Mouse (Mus musculus) left cerebral cortex, postnatal 10 days (tissue): ENCODE data around the gene Tjp3. TPM values are rescaled to one million over a fixed set of nuclear protein-coding genes. Genes with fewer than 3 reads are reported as not detected.
A peak's percentile ranks its signal among the peaks of the same experiment; 100 is the strongest.

Experiments used
- microRNA-seq: library from miRNA; unstranded; fragments of <30 nt; microRNA quantifications from one replicate; pipeline ENCODE4 v1.2.0, GENCODE M21; 2022
- total RNA-seq, 2 experiments: library from RNA; stranded (reverse); gene quantifications; 2 replicates each; pipeline ENCODE4 v1.2.3; 2021

Gene Tjp3
- total RNA-seq, 2 experiments from 2014 or later: 0.39 to 0.49 TPM

Small RNA genes lying within 50 kb of the gene (microRNA-seq; reads per million reads assigned to microRNA genes)
- 43.1 reads per million, percentile 49 among the genes with 10 or more reads in this experiment for gene Mir3057

Other genes starting within 250 kb of the Tjp3 start
- gene Sgta, start 231.4 kb downstream of the Tjp3 start, total RNA-seq: 100 to 1,000 TPM; 187 to 196 TPM
- 10 to 100 TPM; 53.8 to 54.9 TPM for gene Thop1, start 221.5 kb downstream of the Tjp3 start, total RNA-seq
- gene Creb3l3, start 192.7 kb downstream of the Tjp3 start, total RNA-seq: under 1 TPM; 0.28 to 0.30 TPM
- gene Map2k2, start 185.7 kb downstream of the Tjp3 start, total RNA-seq: 100 to 1,000 TPM; 127 to 130 TPM
- 10 to 100 TPM; 38.7 to 42.6 TPM for gene Zbtb7a, start 156.4 kb downstream of the Tjp3 start, total RNA-seq
- gene Pias4, start 123.7 kb downstream of the Tjp3 start, total RNA-seq: 10 to 100 TPM; 24.3 to 25.8 TPM
- 1,000 to 10,000 TPM; 1,077 to 1,083 TPM for gene Eef2, start 115.0 kb downstream of the Tjp3 start, total RNA-seq
- gene Dapk3, start 108.6 kb downstream of the Tjp3 start, total RNA-seq: 10 to 100 TPM; 64.1 to 72.7 TPM
- gene 4930442H23Rik, start 107.7 kb downstream of the Tjp3 start, total RNA-seq: not detected
- not detected for gene Nmrk2, start 89.5 kb downstream of the Tjp3 start, total RNA-seq
- 100 to 1,000 TPM; 209 to 222 TPM for gene Atcay, start 60.7 kb downstream of the Tjp3 start, total RNA-seq
- 10 to 100 TPM; 62.2 to 63.5 TPM for gene Zfr2, start 58.4 kb downstream of the Tjp3 start, total RNA-seq
- gene Matk, start 38.6 kb downstream of the Tjp3 start, total RNA-seq: 100 to 1,000 TPM; 223 to 225 TPM
- 10 to 100 TPM; 47.8 to 52.7 TPM for gene Mrpl54, start 24.6 kb downstream of the Tjp3 start, total RNA-seq
- 10 to 100 TPM; 23.7 to 32.6 TPM for gene Apba3, start 24.6 kb downstream of the Tjp3 start, total RNA-seq
- gene Pip5k1c, start 1.4 kb upstream of the Tjp3 start, total RNA-seq: 100 to 1,000 TPM; 336 to 340 TPM
- gene Cactin, start 29.5 kb upstream of the Tjp3 start, total RNA-seq: 10 to 100 TPM; 26.4 to 26.7 TPM
- 1 to 10 TPM; 1.1 to 2.1 TPM for gene Tbxa2r, start 37.1 kb upstream of the Tjp3 start, total RNA-seq
- under 1 TPM; 0.39 to 0.49 TPM for gene Gipc3, start 51.7 kb upstream of the Tjp3 start, total RNA-seq
- gene Hmg20b, start 58.9 kb upstream of the Tjp3 start, total RNA-seq: 10 to 100 TPM; 18.3 to 20.3 TPM
- 10 to 100 TPM; 32.8 to 35.9 TPM for gene Mfsd12, start 65.9 kb upstream of the Tjp3 start, total RNA-seq
- gene 4930404N11Rik, start 74.2 kb upstream of the Tjp3 start, total RNA-seq: 1 to 10 TPM; 1.2 to 1.7 TPM
- 10 to 100 TPM; 85.7 to 94.7 TPM for gene Fzr1, start 86.9 kb upstream of the Tjp3 start, total RNA-seq
- 10 to 100 TPM; 79.3 to 83.5 TPM for gene Dohh, start 92.8 kb upstream of the Tjp3 start, total RNA-seq
- 1 to 10 TPM; 3.4 to 5.0 TPM for gene Gm48551, start 92.9 kb upstream of the Tjp3 start, total RNA-seq
- 1 to 10 TPM; 2.5 to 3.5 TPM for gene Gm48552, start 97.4 kb upstream of the Tjp3 start, total RNA-seq
- 1 to 10 TPM; 2.0 to 2.2 TPM for gene Smim24, start 101.5 kb upstream of the Tjp3 start, total RNA-seq
- 10 to 100 TPM; 40.7 to 44.6 TPM for gene Nfic, start 164.1 kb upstream of the Tjp3 start, total RNA-seq
- 100 to 1,000 TPM; 287 to 297 TPM for gene Celf5, start 191.1 kb upstream of the Tjp3 start, total RNA-seq
- gene Ncln, start 204.8 kb upstream of the Tjp3 start, total RNA-seq: 100 to 1,000 TPM in 1 of 2 experiments, 10 to 100 TPM in 1; 94.8 to 102 TPM
- under 1 TPM; 0.18 to 0.28 TPM for gene S1pr4, start 208.6 kb upstream of the Tjp3 start, total RNA-seq
- 1 to 10 TPM; 2.3 to 2.9 TPM for gene Gna15, start 232.6 kb upstream of the Tjp3 start, total RNA-seq